In the genomic region with DNA sequence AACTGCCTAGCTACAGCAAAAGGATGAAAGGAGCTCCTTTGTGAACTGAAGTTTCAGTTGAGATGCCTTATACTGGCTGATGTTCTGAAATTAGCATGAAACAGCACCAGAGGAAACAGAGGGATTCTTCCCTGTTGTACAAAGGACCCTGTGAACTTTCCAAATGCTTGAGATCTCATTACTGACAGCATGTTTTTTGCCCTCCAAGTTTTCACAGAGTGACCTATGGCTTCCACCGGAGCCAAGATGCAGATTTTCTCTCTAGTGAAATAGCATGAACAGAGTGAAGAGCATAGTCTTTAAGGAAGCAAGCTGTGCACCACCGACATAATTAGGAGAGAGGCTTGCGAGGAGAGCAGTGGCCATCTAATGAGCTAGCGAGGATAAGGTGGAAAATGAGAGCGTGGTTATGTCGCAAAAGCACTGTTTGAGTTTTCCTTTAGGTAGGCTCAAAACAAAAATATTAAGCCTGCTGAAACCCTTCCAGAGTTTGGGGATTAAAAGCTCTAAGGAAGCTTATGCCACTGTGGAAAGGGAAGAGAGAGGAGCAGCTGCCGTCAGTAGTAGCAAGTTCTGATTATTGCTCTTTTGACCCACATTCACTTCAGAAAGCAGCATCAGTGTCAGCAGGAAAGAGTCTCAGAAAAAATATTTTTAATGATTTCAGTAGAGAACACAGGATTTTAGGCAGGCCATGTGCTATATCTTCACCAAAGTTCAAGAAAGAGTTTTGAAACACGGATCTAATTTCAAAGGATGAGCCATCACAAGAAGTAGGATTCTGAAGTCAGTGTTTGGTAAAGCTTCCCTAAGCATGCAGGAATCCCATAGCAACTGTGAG, we compare ENCODE assay signal across 15 mouse cellular contexts.
DNase-seq lines count a peak whose midpoint lies in the region; ATAC-seq lines count a peak whose summit lies in the region.
"Had no signal": no experiment of that assay in that cellular context is flagged by ENCODE, and none has a peak within 500 bp of the region (broad histone marks: within the 10 kb centered on the region; RNA-seq: fewer than 3 reads in every experiment).

No protein-coding gene starts in this region.

- H3K36me3 ChIP-seq in forebrain, embryonic 15.5 days, result no peaks in the 10 kb centered on the region
- H3K36me3 ChIP-seq in midbrain, embryonic 10.5 days, result no peaks in the 10 kb centered on the region
- H3K36me3 ChIP-seq: neural tube, embryonic 13.5 days; stomach, embryonic 15.5 days had no signal

- no peaks in the 10 kb centered on the region; the same call in 1 of the 2 replicates for H3K4me1 ChIP-seq in forebrain, embryonic 15.5 days
- H3K4me1 ChIP-seq in midbrain, embryonic 10.5 days, result peaks cover 26% of the 10 kb centered on the region
- H3K4me1 ChIP-seq: stomach, embryonic 15.5 days had no signal

- no peak overlapping the region for H3K4me2 ChIP-seq in forebrain, embryonic 15.5 days (replicated peaks)
- H3K4me2 ChIP-seq: neural tube, embryonic 13.5 days; stomach, embryonic 15.5 days had no signal

- H3K4me3 ChIP-seq in forebrain, embryonic 15.5 days, result no peak overlapping the region
- peak overlapping the region; percentile 34 for H3K4me3 ChIP-seq in midbrain, embryonic 10.5 days
- H3K4me3 ChIP-seq: neural tube, embryonic 13.5 days; stomach, embryonic 15.5 days had no signal

- H3K27me3 ChIP-seq in forebrain, embryonic 15.5 days, result no peaks in the 10 kb centered on the region
- H3K27me3 ChIP-seq in midbrain, embryonic 10.5 days (ENCODE audit: low read depth, poor library complexity, severe bottlenecking), result no peaks in the 10 kb centered on the region
- H3K27me3 ChIP-seq: neural tube, embryonic 13.5 days; stomach, embryonic 15.5 days had no signal

- ATAC-seq in cerebellum, adult (ENCODE audit: insufficient number of reproducible peaks, low FRiP score, low TSS enrichment), result no peak
- ATAC-seq in forebrain, embryonic 15.5 days (replicated peaks), result peak; percentile 72; the same call in 1 of the 2 replicates

- peak; percentile 3 for DNase-seq in cerebellum, adult 11-12 months
- peak; percentile 50 for DNase-seq in midbrain, embryonic 10.5 days (ENCODE audit: low spot score)
- no peak for DNase-seq in urinary bladder, postnatal 10 days (ENCODE audit: low spot score)
- DNase-seq in spleen, postnatal 14 days (ENCODE audit: low spot score in 2 of 2), result no peak
- DNase-seq in layer of hippocampus, adult 18-20 months (ENCODE audit: low spot score in 2 of 2), result no peak
- no peak for DNase-seq in B cell, adult 2 months
- DNase-seq: cerebellum, postnatal 36 days; heart, postnatal 36 days; left cerebral cortex, postnatal 4 days had no signal

- H3K9me3 ChIP-seq in forebrain, embryonic 15.5 days, result no peaks in the 10 kb centered on the region
- H3K9me3 ChIP-seq in midbrain, embryonic 10.5 days (replicated peaks), result 0 out of 2 replicates have a peak, but pooled peaks cover 4% of the 10 kb centered on the region
- H3K9me3 ChIP-seq: neural tube, embryonic 13.5 days; stomach, embryonic 15.5 days had no signal

- H3K27ac ChIP-seq in forebrain, embryonic 15.5 days (replicated peaks), result no peak overlapping the region
- peak overlapping the region; percentile 79 for H3K27ac ChIP-seq in midbrain, embryonic 10.5 days (replicated peaks)
- H3K27ac ChIP-seq: liver, embryonic 14.5 days; macrophage; neural tube, embryonic 13.5 days; stomach, embryonic 15.5 days had no signal

- WGBS in forebrain, embryonic 15.5 days, result 7% methylated on average over 8 of the region's 8 CpGs
- WGBS in midbrain, embryonic 10.5 days, result 16% methylated on average over 8 of the region's 8 CpGs

- no peak overlapping the region for H3K9ac ChIP-seq in forebrain, embryonic 15.5 days (replicated peaks)
- H3K9ac ChIP-seq: liver, embryonic 14.5 days; neural tube, embryonic 13.5 days; stomach, embryonic 15.5 days had no signal

Comparison
In these comparisons a context has a peak if more than half of its experiments do, and no peak if none do; other contexts are left out.
1. DNase-seq: peak in cerebellum, adult 11-12 months (single experiment) and midbrain, embryonic 10.5 days (single experiment); none in urinary bladder, postnatal 10 days (single experiment), spleen, postnatal 14 days (0 of 2), layer of hippocampus, adult 18-20 months (0 of 2) and B cell, adult 2 months (0 of 2).